Mouse (Mus musculus): ENCODE results near the gene Cd59b.

- TF ChIP-seq POLR2A (IDR thresholded peaks at IDR 0.05; ENCODE audit: borderline replicate concordance, control insufficient read depth, low read depth, low read length) (no peak), CTCF (IDR thresholded peaks at IDR 0.05; ENCODE audit: control insufficient read depth, insufficient read depth, low read length) (no peak)
Measured at GRCm38 (mm10) chr2:104124071-104124470, 54.4 kb downstream of the Cd59b start.
